Mouse (Mus musculus): ENCODE data around the gene Tsga10.

The Tsga10 gene

GRCm38 (mm10) chr1:37864511-37865400 lies 1.5 kb downstream of the Tsga10 start:
- 1% methylated on average over 89 of the region's 90 CpGs for whole genome bisulfite sequencing

- WGBS, result 35% methylated on average over 2 of the region's 2 CpGs
Measured at GRCm38 (mm10) chr1:37850696-37851095, 15.5 kb downstream of the Tsga10 start.

GRCm38 (mm10) chr1:37846878-37847277 lies 19.4 kb downstream of the Tsga10 start:
- WGBS, result 89% methylated on average over 8 of the region's 8 CpGs

- 74% methylated on average over 2 of the region's 2 CpGs for WGBS
Measured at GRCm38 (mm10) chr1:37831681-37832080, 34.5 kb downstream of the Tsga10 start.

- 91% methylated on average over 1 of the region's 1 CpGs for WGBS
Measured at GRCm38 (mm10) chr1:37802291-37802690, 63.9 kb downstream of the Tsga10 start.

GRCm38 (mm10) chr1:37800298-37800697 lies 65.9 kb downstream of the Tsga10 start:
- WGBS, result 86% methylated on average over 2 of the region's 2 CpGs

GRCm38 (mm10) chr1:37799505-37799904 lies 66.7 kb downstream of the Tsga10 start:
- 65% methylated on average over 3 of the region's 3 CpGs for WGBS

- 46% methylated on average over 9 of the region's 9 CpGs for WGBS
Measured at GRCm38 (mm10) chr1:37744650-37745259, 121.5 kb downstream of the Tsga10 start.

GRCm38 (mm10) chr1:37742602-37743270 lies 123.5 kb downstream of the Tsga10 start:
- WGBS, result 53% methylated on average over 14 of the region's 14 CpGs

GRCm38 (mm10) chr1:37742126-37742525 lies 124.1 kb downstream of the Tsga10 start:
- 69% methylated on average over 11 of the region's 11 CpGs for WGBS

GRCm38 (mm10) chr1:37740161-37740802 lies 125.9 kb downstream of the Tsga10 start:
- WGBS, result 81% methylated on average over 8 of the region's 8 CpGs

- 67% methylated on average over 2 of the region's 2 CpGs for WGBS
Measured at GRCm38 (mm10) chr1:37738895-37739294, 127.3 kb downstream of the Tsga10 start.

- WGBS, result 85% methylated on average over 4 of the region's 4 CpGs
Measured at GRCm38 (mm10) chr1:37737045-37737444, 129.2 kb downstream of the Tsga10 start.

- 92% methylated on average over 5 of the region's 5 CpGs for WGBS
Measured at GRCm38 (mm10) chr1:37735932-37736331, 130.3 kb downstream of the Tsga10 start.

- 81% methylated on average over 7 of the region's 7 CpGs for WGBS
Measured at GRCm38 (mm10) chr1:37734841-37735240, 131.4 kb downstream of the Tsga10 start.

- 60% methylated on average over 8 of the region's 8 CpGs for WGBS
Measured at GRCm38 (mm10) chr1:37729353-37729752, 136.9 kb downstream of the Tsga10 start.

- 37% methylated on average over 10 of the region's 10 CpGs for WGBS
Measured at GRCm38 (mm10) chr1:37728053-37728452, 138.2 kb downstream of the Tsga10 start.

GRCm38 (mm10) chr1:37727186-37727585 lies 139.0 kb downstream of the Tsga10 start:
- WGBS, result 59% methylated on average over 8 of the region's 8 CpGs

- WGBS, result 19% methylated on average over 8 of the region's 8 CpGs
Measured at GRCm38 (mm10) chr1:37726426-37726825, 139.8 kb downstream of the Tsga10 start.

GRCm38 (mm10) chr1:37725880-37726279 lies 140.3 kb downstream of the Tsga10 start:
- 21% methylated on average over 12 of the region's 12 CpGs for WGBS

- 46% methylated on average over 5 of the region's 5 CpGs for WGBS
Measured at GRCm38 (mm10) chr1:37721092-37721491, 145.1 kb downstream of the Tsga10 start.
